Mouse (Mus musculus) gastrocnemius, postnatal 14 days (tissue): ENCODE measurements around the gene Sgms1. TPM values are rescaled to one million over a fixed set of nuclear protein-coding genes. Genes with fewer than 3 reads are reported as not detected.
"Not testable (repeated sequence)": the region's sequence is repeated elsewhere in the genome, so short reads cannot be mapped to it uniquely, and the experiment has no call there.

Experiments used
- DNase-seq: peaks from one replicate; pipeline ENCODE4 v3.0.0; 2021; ENCODE audit warnings: mixed read lengths
- intact Hi-C: fragments of 180-260 bp; cut with DNase I; formaldehyde crosslinking; loops from one replicate; pipeline ENCODE4 v1.15.1; 2025; ENCODE audit warnings: low total_unique reads
- total RNA-seq, 2 experiments: library from RNA; stranded (reverse); gene quantifications; 2 replicates each; pipeline ENCODE4 v1.2.3; 2021

Gene Sgms1
- total RNA-seq, 2 experiments from 2014 or later = 35.2 to 55.0 TPM

GRCm38 (mm10) chr19:32362520-32362919 lies 27.0 kb downstream of the Sgms1 start:
- intact Hi-C loops = no loop called here
- DNase-seq = no peak

GRCm38 (mm10) chr19:32360989-32361698 lies 28.4 kb downstream of the Sgms1 start:
- intact Hi-C loops = no loop called here
- DNase-seq = no peak

GRCm38 (mm10) chr19:32360546-32360945 lies 29.0 kb downstream of the Sgms1 start:
- DNase-seq = no peak
- intact Hi-C loops = no loop called here

- intact Hi-C loops = no loop called here
- no peak for DNase-seq
Observed at GRCm38 (mm10) chr19:32358699-32359517, 30.6 kb downstream of the Sgms1 start.

DNA sequence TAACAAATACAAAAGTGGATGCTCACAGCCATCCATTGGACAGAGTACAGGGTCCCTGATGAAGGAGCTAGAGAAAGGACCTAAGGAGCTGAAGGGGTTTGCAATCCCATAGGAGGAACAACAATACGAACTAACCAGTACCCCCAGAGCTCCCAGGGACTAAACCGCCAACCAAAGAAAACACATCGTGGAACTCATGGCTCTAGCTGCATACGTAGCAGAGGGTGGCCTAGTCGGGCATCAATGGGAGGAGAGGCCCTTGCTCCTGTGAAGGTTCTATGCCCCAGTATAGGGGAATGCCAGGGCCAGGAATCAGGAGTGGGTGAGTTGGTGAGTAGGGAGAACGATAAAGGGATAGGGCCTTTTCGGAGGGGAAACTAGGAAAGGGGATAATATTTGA lies 31.5 kb downstream of the Sgms1 start:
- DNase-seq, intact Hi-C loops: not testable (repeated sequence)

DNA sequence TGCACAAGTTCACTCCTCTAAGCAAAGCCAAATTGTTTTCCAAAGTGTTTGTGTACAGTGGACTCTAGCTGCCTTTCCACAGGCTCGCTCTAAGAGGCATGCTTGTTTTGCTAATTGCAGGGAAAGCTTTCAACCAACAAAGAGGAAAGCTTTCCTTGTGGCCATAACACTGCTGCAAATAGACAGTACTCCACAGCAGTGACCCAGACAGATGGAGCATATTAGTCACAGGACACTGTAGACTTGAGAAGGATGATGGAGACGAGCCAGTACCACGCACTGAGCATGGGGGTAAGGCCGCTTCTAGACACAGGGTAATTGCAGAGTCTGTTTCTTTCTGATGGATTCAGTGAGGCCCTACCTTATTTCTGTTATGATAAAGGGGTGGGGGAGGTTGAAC lies 33.3 kb downstream of the Sgms1 start:
- intact Hi-C loops = no loop called here
- peak; percentile 41 for DNase-seq

GRCm38 (mm10) chr19:32353447-32353846 lies 36.1 kb downstream of the Sgms1 start:
- DNase-seq = no peak
- intact Hi-C loops = no loop called here

- DNase-seq = no peak
- intact Hi-C loops = no loop called here
Observed at GRCm38 (mm10) chr19:32348955-32349654, 40.4 kb downstream of the Sgms1 start.

DNA sequence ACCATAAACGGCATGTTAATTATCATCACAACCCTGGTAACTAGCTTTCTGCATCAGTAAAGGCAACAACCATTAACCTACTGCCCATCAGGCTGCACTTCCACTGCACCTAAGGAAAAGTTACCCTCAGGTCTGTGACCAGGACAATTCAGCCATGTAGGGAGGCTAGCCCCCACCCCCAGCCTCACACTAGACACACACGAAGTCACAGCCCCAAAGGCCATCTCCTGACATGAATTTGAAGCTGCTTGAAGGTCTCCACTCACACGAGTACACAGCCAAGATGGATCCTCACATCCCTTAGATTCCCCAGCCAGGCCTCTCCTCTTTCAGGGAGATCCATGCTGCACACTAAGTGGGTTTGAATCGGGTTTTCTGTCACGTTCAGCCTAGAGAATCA lies 42.0 kb downstream of the Sgms1 start:
- intact Hi-C loops = no loop called here
- DNase-seq = no peak

- DNase-seq = no peak
- intact Hi-C loops = no loop called here
Observed at GRCm38 (mm10) chr19:32346624-32347341, 42.7 kb downstream of the Sgms1 start.

DNA sequence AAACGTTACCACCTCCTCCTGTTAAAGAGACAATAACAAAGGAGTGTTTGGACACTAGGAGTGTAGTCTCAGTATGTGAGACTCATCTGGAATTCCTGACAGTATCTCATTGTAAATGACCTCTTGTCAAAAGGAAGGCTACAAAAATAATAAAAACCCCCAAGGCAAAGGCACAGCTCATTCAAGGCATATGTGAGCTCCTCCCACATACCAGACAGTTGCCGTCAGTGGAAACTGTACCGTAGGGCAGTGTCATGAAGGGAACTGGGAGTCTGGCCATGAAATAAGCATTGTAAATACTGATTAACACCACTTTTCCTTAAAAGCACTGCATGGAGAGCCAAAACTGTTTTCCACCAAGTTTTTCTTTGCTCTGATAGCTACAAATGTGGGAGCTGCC lies 43.3 kb downstream of the Sgms1 start:
- DNase-seq = no peak
- intact Hi-C loops = no loop called here

DNA sequence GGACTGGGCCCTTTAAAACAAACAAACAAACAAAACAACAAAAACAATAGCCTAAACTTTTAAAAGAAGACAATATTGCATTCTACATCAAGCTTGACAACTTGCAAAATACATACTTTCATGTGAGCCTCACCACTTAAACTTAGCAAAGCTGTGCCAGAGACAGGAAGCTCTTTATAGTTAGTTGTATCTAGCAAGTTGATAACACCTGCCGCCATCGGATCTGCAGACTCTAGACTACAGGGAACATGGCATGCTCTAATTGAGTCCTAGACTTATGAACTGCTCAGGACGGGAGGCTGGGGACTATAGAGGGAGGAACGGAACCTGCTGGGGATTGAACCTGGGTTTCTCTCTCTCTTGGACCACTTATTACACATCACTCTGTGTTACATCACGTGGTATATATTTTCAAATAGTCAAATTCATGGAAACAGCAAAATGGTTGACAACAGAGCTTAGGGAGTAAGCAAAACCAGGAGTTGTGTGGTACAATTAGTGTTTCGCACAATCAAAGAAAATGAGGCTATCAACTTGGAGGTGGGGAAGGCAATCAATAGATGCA lies 44.3 kb downstream of the Sgms1 start:
- intact Hi-C loops = no loop called here
- DNase-seq = no peak

- intact Hi-C loops = no loop called here
- no peak for DNase-seq
Observed at GRCm38 (mm10) chr19:32344738-32345121, 44.8 kb downstream of the Sgms1 start.

DNA sequence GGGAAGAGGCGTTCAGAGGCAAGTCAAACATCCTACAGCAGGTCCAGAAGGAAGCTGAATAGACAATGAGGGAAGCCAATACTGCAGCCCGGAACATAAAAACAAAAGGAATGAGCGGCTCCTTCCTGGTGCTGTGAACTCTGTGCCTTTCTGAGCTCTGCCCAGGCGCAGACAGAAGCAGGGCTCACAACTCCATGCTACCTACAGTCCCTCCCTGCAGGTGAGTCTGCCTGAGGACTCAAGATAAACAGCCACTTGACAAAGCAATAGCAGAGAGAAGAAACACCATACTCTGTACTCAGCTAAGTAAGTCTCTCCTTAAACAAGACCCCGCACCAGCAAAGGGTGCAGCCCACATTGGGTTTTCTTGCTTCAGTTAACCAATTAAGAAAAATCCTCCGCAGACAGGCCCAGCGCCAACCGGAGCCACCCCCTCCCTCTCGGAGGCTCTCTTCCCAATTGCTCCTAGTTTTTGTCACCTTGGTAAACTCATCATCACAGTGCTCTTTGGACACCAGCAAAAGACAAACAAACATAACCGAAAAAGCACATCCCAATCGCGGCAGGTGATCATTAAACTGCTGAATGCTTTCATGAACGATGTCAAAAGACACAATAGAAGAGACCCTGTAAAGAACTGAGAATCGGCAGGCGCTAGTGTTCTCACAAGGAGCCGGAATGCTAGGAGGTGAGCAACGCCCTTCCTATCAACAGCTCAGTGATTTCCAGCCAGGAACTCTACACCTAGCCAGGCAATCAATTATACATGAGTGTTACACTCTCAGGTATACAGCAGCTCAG lies 45.4 kb downstream of the Sgms1 start:
- DNase-seq = no peak

DNA sequence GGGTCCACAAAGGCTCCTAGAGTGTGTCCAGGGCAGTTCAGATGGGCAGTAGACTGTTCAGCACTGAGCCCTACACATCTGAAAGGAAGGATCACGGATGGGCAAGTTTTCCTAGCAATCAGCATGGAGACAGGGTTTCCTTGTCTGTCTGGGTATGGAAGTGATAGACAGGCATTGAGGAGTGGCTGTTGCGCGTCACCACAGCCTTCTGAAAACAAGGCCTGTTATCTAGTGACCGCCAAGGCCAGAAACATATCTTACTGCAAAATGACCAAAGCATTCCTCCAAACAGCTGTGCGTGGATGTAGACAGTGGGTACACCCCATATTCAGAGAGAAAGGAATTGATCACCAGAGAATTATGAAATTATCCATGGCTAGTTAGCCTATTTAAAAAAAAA lies 47.1 kb downstream of the Sgms1 start:
- intact Hi-C loops = no loop called here
- DNase-seq = no peak

More for the DNA sequence above, 45.4 kb downstream of the Sgms1 start:
- intact Hi-C loops = no loop called here

- DNase-seq = no peak
- intact Hi-C loops = no loop called here
Observed at GRCm38 (mm10) chr19:32341091-32341490, 48.4 kb downstream of the Sgms1 start.

GRCm38 (mm10) chr19:32340168-32340567 lies 49.3 kb downstream of the Sgms1 start:
- no peak for DNase-seq
- intact Hi-C loops = no loop called here

GRCm38 (mm10) chr19:32337708-32338107 lies 51.8 kb downstream of the Sgms1 start:
- DNase-seq = no peak
- intact Hi-C loops = no loop called here

GRCm38 (mm10) chr19:32334751-32335150 lies 54.8 kb downstream of the Sgms1 start:
- intact Hi-C loops = no loop called here
- no peak for DNase-seq
